Mouse (Mus musculus) neutrophil, adult 5-6 weeks (primary cell): ENCODE measurements around the gene Kcnn1. TPM values are rescaled to one million over a fixed set of nuclear protein-coding genes. Genes with fewer than 3 reads are reported as not detected.
A peak's percentile ranks its signal among the peaks of the same experiment; 100 is the strongest.
"Not testable (repeated sequence)": the region's sequence is repeated elsewhere in the genome, so short reads cannot be mapped to it uniquely, and the experiment has no call there.

Experiments used
- ATAC-seq: fragments of 151-379, 151-347 bp; 2 replicates; pipeline ENCODE4 v1.8.0; 2017; ENCODE audit warnings: mild to moderate bottlenecking, moderate TSS enrichment; ENCODE audit not compliant: insufficient number of reproducible peaks, poor library complexity, low FRiP score, severe bottlenecking; ENCODE audit errors: extremely low read depth
- total RNA-seq: library from RNA; stranded (forward); fragments of 200-1000 nt; gene quantifications from 2 replicates; pipeline ENCODE4 v1.2.3, GENCODE M21; 2017

The Kcnn1 gene
- total RNA-seq, 1 experiment from 2014 or later = not detected

- no peak for ATAC-seq
These were observed 31.5 kb downstream of the Kcnn1 start for GRCm38 (mm10) chr8:70831517-70831916.

GRCm38 (mm10) chr8:70827796-70828195 lies 35.3 kb downstream of the Kcnn1 start:
- no peak for ATAC-seq

- ATAC-seq = no peak
These were observed 36.0 kb downstream of the Kcnn1 start for GRCm38 (mm10) chr8:70827010-70827409.

GRCm38 (mm10) chr8:70825816-70826215 lies 37.2 kb downstream of the Kcnn1 start:
- no peak for ATAC-seq

GRCm38 (mm10) chr8:70823802-70824201 lies 39.3 kb downstream of the Kcnn1 start:
- no peak for ATAC-seq

- not testable (repeated sequence) for ATAC-seq
These were observed 40.5 kb downstream of the Kcnn1 start for GRCm38 (mm10) chr8:70822594-70822993.

- no peak for ATAC-seq
These were observed 41.1 kb downstream of the Kcnn1 start for GRCm38 (mm10) chr8:70821992-70822391.

- ATAC-seq = peak; percentile 84
These were observed 41.6 kb downstream of the Kcnn1 start for GRCm38 (mm10) chr8:70821399-70821962.

GRCm38 (mm10) chr8:70820101-70820935 lies 42.7 kb downstream of the Kcnn1 start:
- ATAC-seq = no peak

GRCm38 (mm10) chr8:70816679-70817078 lies 46.4 kb downstream of the Kcnn1 start:
- ATAC-seq = no peak

GRCm38 (mm10) chr8:70812885-70813284 lies 50.2 kb downstream of the Kcnn1 start:
- no peak for ATAC-seq

- ATAC-seq = no peak
These were observed 51.0 kb downstream of the Kcnn1 start for GRCm38 (mm10) chr8:70812055-70812454.

GRCm38 (mm10) chr8:70810962-70811680 lies 51.9 kb downstream of the Kcnn1 start:
- ATAC-seq = no peak

GRCm38 (mm10) chr8:70808955-70809701 lies 53.9 kb downstream of the Kcnn1 start:
- ATAC-seq = no peak

GRCm38 (mm10) chr8:70808239-70808638 lies 54.8 kb downstream of the Kcnn1 start, which contains the start of gene Il12rb1:
Il12rb1 (plus strand) TSS chr8:70808449.
- ATAC-seq = no peak

- no peak for ATAC-seq
These were observed 55.8 kb downstream of the Kcnn1 start for GRCm38 (mm10) chr8:70807304-70807703.

- peak; percentile 37; the same call in 1 of the 2 replicates for ATAC-seq
These were observed 56.5 kb downstream of the Kcnn1 start for GRCm38 (mm10) chr8:70806541-70806940.

GRCm38 (mm10) chr8:70804481-70805206 lies 58.4 kb downstream of the Kcnn1 start, which contains the start of gene Mast3:
Mast3 (minus strand) TSS chr8:70805054.
- ATAC-seq = peak; percentile 76
